Mouse (Mus musculus) hindbrain, postnatal 0 days (tissue): Measurements from ENCODE around the gene Stmn1. TPM values are rescaled to one million over a fixed set of nuclear protein-coding genes. Genes with fewer than 3 reads are reported as not detected.

Experiments used
- ATAC-seq: fragments of 200-750 bp; cut with Nextera tagmentation; 2 replicates; pipeline ENCODE4 v1.8.0; 2017; ENCODE audit warnings: mild to moderate bottlenecking, moderate TSS enrichment, moderate library complexity
- DNase-seq: peaks from one replicate; pipeline ENCODE4 v3.0.0-alpha.2; 2015; ENCODE audit warnings: low spot score
- H3K27ac ChIP-seq: fragments of 300-500 bp; sonication (generic); 2 replicates; pipeline ENCODE4 v1.5.1; 2014; ENCODE audit warnings: mild to moderate bottlenecking
- H3K27me3 ChIP-seq: fragments of 300-500 bp; sonication (generic); 2 replicates; pipeline ENCODE4 v1.6.1; 2014; ENCODE audit warnings: low read length, mixed read lengths; ENCODE audit not compliant: insufficient read depth
- H3K36me3 ChIP-seq: fragments of 300-500 bp; sonication (generic); 2 replicates; pipeline ENCODE4 v1.6.1; 2014; ENCODE audit warnings: low read length, mixed read lengths; ENCODE audit not compliant: insufficient read depth
- H3K4me1 ChIP-seq: fragments of 300-500 bp; sonication (generic); 2 replicates; pipeline ENCODE4 v1.6.1; 2014; ENCODE audit warnings: antibody characterized with exemption, low read length, mixed read lengths; ENCODE audit not compliant: insufficient read depth
- H3K4me2 ChIP-seq: fragments of 300-500 bp; sonication (generic); 2 replicates; pipeline ENCODE4 v1.6.1; 2014; ENCODE audit warnings: low read depth, mild to moderate bottlenecking, low read length, moderate library complexity, mixed read lengths
- H3K4me3 ChIP-seq: fragments of 300-500 bp; sonication (generic); 2 replicates; pipeline ENCODE4 v1.5.1; 2014; ENCODE audit warnings: low read length
- H3K9ac ChIP-seq: fragments of 300-500 bp; sonication (generic); replicated peaks from 2 replicates; pipeline ENCODE4 v1.6.1; 2014; ENCODE audit warnings: mild to moderate bottlenecking, low read length, moderate library complexity, mixed read lengths
- H3K9me3 ChIP-seq: fragments of 300-500 bp; sonication (generic); 2 replicates; pipeline ENCODE4 v1.6.1; 2016; ENCODE audit warnings: low read length, mixed read lengths
- CTCF ChIP-seq: IDR thresholded peaks from 2 replicates; pipeline ENCODE4 v1.5.1; 2016; ENCODE audit warnings: antibody characterized with exemption, control low read depth, low read depth
- WGBS: fragments of 180-500 bp; shearing (Covaris S2); extraction: QIAGEN DNeasy Blood & Tissue Kit; methylation state at CpG from one replicate; pipeline ENCODE4 v1.1.7; 2014; 5-methylcytosine and 5-hydroxymethylcytosine counted together
- polyA plus RNA-seq: library from polyadenylated mRNA; unstranded; fragments of >200 nt; fragmentation: Nextera tagmentation; extraction: Ambion mirVana; gene quantifications from 2 replicates; pipeline ENCODE4 v1.2.1, GENCODE M21; 2015
- total RNA-seq: library from RNA; depleted of rRNA; stranded (reverse); fragments of >200 nt; gene quantifications from 2 replicates; pipeline ENCODE4 v1.2.3, GENCODE M21; 2014

Stmn1 gene
- total and polyA plus RNA-seq, 2 experiments from 2014 or later, result 752 to 4,307 TPM

DNA sequence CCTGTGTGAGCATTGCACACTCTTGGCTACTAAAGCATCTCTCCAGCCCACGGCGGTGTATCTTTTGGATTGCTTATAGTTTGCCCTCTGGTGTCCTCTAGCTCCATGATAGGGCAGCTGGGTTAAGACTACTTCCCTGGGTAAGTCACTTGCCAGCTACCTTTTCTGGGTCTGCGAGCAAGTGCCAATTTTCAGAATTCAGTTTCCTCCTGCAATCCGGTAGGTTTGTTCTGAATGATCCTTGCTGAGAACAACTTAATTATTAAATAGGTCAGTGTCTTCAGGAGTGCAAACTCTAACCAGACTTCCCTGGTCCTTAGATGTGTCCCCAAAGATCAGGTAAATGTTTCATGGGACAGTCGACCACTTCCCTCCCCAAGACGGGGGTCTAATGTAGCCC lies 33.0 kb downstream of the Stmn1 start:
- Histone ChIP-seq H3K9ac (no peak overlapping the region), H3K4me1 (0 out of 2 replicates have a peak, but pooled peaks cover 12% of the 10 kb centered on the region), H3K9me3 (no peaks in the 10 kb centered on the region), H3K27me3 (no peaks in the 10 kb centered on the region), H3K36me3 (no peaks in the 10 kb centered on the region; the same call in 1 of the 2 replicates), H3K4me3 (no peak overlapping the region), H3K4me2 (no peak overlapping the region), H3K27ac (no peak overlapping the region)
- ATAC-seq (no peak), DNase-seq (no peak)
- no peak for TF ChIP-seq CTCF
- 92% methylated on average over 6 of the region's 6 CpGs for WGBS

DNA sequence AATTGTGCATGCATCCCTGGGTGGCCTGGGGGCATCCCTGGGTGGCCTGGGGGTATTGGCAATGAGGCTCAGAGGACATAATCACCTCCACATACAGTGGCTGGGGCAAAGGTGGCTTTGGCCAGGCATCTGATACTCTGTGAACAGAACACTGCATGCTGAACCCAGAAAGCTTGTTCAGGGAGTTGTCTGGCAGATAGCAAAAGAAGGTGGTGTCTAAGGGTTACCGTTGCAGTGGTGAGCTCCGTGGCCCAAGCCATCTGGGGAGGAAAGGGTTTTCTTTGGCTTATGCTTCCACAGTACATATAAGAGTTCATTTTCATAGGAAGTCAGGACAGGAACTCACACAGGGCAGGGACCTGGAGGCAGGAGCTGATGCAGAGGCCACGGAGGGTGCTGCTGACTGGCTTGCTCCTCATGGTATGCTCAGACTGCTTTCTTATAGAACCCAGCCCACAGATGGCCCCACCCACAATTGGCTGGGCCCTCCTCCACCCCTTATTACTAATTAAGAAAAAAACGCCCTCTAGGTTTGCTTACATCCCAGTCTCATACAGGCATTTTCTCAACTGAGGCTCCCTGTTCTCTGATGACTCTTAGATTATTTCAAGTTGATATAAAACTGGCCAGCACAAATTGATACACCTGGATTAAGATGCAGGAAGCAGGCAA lies 35.7 kb downstream of the Stmn1 start:
- H3K9ac ChIP-seq, result no peak overlapping the region
- no peak overlapping the region for H3K27ac ChIP-seq
- no peaks in the 10 kb centered on the region for H3K27me3 ChIP-seq
- no peaks in the 10 kb centered on the region for H3K4me1 ChIP-seq
- H3K36me3 ChIP-seq, result peaks cover 18% of the 10 kb centered on the region
- TF ChIP-seq CTCF, result no peak
- H3K4me3 ChIP-seq, result no peak overlapping the region
- ATAC-seq (no peak), DNase-seq (no peak)
- no peak overlapping the region for H3K4me2 ChIP-seq
- no peaks in the 10 kb centered on the region for H3K9me3 ChIP-seq
- WGBS, result 82% methylated on average over 4 of the region's 4 CpGs

DNA sequence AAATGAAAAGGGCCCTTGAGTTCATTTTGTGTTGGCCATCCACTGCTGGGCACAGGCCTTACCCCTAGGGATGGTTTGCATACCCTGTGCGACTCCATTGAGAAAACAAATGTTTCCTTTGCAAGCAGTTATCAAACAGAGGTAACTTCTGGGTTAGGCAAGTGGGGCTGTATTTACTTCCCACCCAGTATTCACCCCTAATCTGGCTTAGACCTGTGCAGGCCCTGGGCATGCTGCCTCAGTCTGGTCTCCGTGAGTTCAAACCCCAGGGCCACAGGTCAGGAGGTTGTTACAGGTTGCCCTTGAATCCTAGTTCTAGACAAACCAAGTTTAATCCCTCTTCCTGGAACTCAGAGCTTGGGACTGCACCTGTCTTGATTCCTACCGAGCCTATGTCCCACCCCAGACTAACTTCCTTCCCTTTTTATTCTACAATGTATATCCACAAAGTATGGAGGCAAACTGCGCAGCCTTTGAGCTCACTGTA lies 37.2 kb downstream of the Stmn1 start:
- no peaks in the 10 kb centered on the region for H3K9me3 ChIP-seq
- H3K4me2 ChIP-seq, result no peak overlapping the region
- H3K27ac ChIP-seq, result no peak overlapping the region
- H3K27me3 ChIP-seq, result no peaks in the 10 kb centered on the region
- H3K36me3 ChIP-seq, result peaks cover 18% of the 10 kb centered on the region
- no peak overlapping the region for H3K4me3 ChIP-seq
- 94% methylated on average over 4 of the region's 4 CpGs for WGBS
- no peak for DNase-seq
- H3K9ac ChIP-seq, result no peak overlapping the region
- TF ChIP-seq CTCF, result no peak
- no peaks in the 10 kb centered on the region for H3K4me1 ChIP-seq
- ATAC-seq, result no peak

DNA sequence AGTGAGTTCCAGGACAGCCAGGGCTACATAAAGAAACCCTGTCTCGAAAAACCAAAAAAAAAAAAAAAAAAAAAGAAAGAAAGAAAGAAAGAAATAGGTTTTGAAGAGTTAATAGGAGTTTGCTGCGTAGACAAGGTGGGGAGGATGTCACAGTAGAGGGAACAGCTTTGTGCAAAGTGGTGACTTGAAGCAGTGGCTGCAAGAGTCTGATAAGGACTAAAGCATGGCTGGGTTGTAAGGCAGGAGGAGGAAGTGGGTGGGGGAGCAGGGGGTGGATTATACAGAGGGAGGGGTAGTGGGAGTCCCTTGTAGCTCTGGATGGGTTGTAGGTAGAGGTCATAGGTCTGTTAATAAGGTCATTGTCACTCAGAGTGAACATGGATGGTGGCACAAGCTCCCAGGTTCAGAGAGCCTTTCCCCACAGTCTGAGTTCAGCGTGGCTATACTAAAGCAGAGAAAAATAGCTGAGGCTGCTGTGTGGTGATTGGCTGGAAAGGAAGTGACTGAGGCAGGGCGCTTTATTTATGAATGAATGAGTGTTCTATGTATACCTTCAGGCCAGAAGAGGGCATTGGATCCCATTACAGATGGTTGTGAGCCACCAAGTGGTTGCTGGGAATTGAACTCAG lies 38.0 kb downstream of the Stmn1 start:
- Histone ChIP-seq H3K36me3 (peaks cover 18% of the 10 kb centered on the region), H3K4me1 (no peaks in the 10 kb centered on the region), H3K27ac (no peak overlapping the region), H3K9ac (no peak overlapping the region), H3K27me3 (no peaks in the 10 kb centered on the region), H3K4me3 (no peak overlapping the region), H3K9me3 (no peaks in the 10 kb centered on the region), H3K4me2 (no peak overlapping the region)
- DNase-seq (no peak), ATAC-seq (no peak)
- 84% methylated on average over 3 of the region's 4 CpGs for WGBS
- TF ChIP-seq CTCF, result no peak

DNA sequence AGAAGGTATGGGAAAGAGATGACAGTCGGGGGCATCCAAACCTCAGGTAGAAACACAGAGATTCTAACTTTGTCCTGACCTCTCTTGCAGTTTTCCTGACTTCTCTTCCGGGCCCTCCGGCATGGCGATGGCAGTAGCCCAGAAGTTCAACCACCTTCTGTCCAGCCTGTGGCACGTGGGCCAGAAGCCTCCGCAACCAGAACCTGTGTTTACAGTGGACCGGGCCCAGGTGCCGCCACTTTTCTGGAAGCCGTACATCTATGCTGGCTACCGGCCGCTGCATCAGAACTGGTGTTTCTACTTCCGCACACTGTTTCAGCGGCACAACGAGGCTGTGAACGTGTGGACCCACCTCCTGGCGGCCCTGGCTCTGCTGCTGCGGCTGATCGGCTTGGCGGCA lies 38.6 kb downstream of the Stmn1 start:
- Histone ChIP-seq H3K36me3 (peaks cover 18% of the 10 kb centered on the region), H3K9me3 (no peaks in the 10 kb centered on the region), H3K4me1 (no peaks in the 10 kb centered on the region), H3K9ac (no peak overlapping the region), H3K4me3 (no peak overlapping the region), H3K27ac (no peak overlapping the region), H3K4me2 (no peak overlapping the region), H3K27me3 (no peaks in the 10 kb centered on the region)
- DNase-seq, result no peak
- no peak for ATAC-seq
- no peak for TF ChIP-seq CTCF
- WGBS, result 89% methylated on average over 19 of the region's 19 CpGs

DNA sequence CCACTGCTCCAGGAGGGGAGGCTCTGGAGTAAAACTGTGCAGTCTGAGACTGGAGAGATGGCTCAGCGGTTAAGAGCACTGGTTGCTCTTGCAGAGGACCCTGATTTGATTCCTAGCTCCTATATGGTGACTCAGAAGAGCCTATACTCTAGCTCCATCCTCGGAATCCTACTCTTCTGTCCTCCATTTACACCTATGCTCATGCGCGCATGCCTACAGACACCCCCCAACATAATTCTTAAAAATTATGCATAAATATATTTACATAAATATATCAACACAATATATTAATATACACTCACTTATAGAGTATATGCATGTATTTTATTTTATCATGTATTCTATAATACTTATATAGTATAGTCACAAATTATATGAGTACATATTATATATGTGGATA lies 42.3 kb downstream of the Stmn1 start:
- no peak overlapping the region for H3K9ac ChIP-seq
- peak overlapping the region; percentile 71 for H3K4me2 ChIP-seq
- H3K27me3 ChIP-seq, result no peaks in the 10 kb centered on the region
- H3K9me3 ChIP-seq, result no peaks in the 10 kb centered on the region
- H3K36me3 ChIP-seq, result peaks cover 18% of the 10 kb centered on the region
- TF ChIP-seq CTCF, result no peak
- H3K4me1 ChIP-seq, result no peaks in the 10 kb centered on the region
- ATAC-seq (peak; percentile 33; the same call in 1 of the 2 replicates), DNase-seq (no peak)
- WGBS, result 80% methylated on average over 4 of the region's 4 CpGs
- H3K27ac ChIP-seq, result no peak overlapping the region
- H3K4me3 ChIP-seq, result peak overlapping the region; percentile 40

DNA sequence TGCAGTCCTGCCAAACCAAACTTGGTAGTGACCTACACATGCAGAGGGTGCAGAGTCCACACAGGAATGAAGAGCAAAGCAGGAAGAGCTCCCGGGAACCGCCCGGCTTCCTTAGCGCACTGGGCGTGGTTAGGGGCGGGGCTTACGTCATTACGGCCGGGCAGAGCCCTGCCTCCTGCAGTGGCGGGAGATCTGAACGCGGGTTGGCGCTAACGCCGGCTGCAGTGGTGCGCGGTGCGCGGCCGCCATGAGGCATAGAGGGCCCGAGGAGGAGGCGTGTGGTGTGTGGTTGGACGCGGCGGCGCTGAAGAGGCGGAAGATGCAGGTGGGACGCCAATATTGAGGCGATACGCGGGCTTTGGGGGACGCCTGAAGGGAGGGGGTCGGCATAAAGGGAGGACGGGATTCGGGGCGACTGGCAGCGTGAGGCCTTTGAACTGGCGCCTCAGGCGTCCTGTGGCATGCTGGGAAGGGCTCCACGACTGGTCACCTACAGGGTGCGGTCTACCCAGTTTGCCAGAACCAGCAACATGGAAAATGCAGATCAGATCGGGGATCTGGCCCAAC lies 42.8 kb downstream of the Stmn1 start, which contains the start of gene Aunip:
Aunip (plus strand) TSS at position 155 of the 567 bp plus-strand sequence.
- H3K9me3 ChIP-seq, result no peaks in the 10 kb centered on the region
- H3K36me3 ChIP-seq, result peaks cover 18% of the 10 kb centered on the region
- H3K27ac ChIP-seq, result no peak within 1 kb of the TSS
- peak within 1 kb of the TSS; percentile 40 for H3K4me3 ChIP-seq
- no peaks in the 10 kb centered on the region for H3K4me1 ChIP-seq
- ATAC-seq, result peak; percentile 94
- peak within 1 kb of the TSS; percentile 71 for H3K4me2 ChIP-seq
- peak; percentile 9; the same call in 1 of the 2 replicates for TF ChIP-seq CTCF
- WGBS, result under 1% methylated on average over 42 of the region's 42 CpGs
- H3K9ac ChIP-seq, result peak within 1 kb of the TSS; percentile 36
- H3K27me3 ChIP-seq, result no peaks in the 10 kb centered on the region
- peak; percentile 97 for DNase-seq
